Mouse (Mus musculus) liver, embryonic 14.5 days (tissue): Measurements from ENCODE around the gene 4930402H24Rik.

Source experiments
- CTCF ChIP-seq: IDR thresholded peaks from 2 replicates; pipeline ENCODE4 v1.5.1; 2016; ENCODE audit warnings: antibody characterized with exemption, low read depth, control low read depth
- EP300 ChIP-seq: IDR thresholded peaks from 2 replicates; pipeline ENCODE4 v1.6.1; 2016; ENCODE audit warnings: antibody characterized with exemption, low read depth

DNA sequence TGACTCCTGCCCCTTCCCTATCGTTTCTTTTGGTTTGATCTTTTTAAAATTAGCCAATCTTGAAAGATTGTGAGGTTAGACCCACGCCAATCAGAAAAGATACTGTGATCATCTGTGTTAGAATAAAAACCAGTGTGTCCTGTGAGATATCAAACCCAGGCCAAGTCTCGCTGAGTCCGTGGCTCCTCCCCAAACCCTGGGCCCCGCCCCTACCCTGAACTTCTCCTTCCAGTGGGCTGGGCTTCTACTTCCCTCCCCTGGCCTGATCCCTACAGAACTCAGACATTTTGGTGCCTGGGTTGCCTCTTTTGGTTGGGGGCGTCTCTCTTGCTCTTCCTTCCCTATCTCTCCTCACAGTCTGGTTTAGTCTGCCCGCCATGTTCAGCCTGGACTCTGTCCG lies 155.8 kb downstream of the 4930402H24Rik start:
- TF ChIP-seq CTCF: no peak
- no peak for TF ChIP-seq EP300
